Mouse (Mus musculus): Measurements from ENCODE around the gene Ocel1.

Ocel1 gene

DNA sequence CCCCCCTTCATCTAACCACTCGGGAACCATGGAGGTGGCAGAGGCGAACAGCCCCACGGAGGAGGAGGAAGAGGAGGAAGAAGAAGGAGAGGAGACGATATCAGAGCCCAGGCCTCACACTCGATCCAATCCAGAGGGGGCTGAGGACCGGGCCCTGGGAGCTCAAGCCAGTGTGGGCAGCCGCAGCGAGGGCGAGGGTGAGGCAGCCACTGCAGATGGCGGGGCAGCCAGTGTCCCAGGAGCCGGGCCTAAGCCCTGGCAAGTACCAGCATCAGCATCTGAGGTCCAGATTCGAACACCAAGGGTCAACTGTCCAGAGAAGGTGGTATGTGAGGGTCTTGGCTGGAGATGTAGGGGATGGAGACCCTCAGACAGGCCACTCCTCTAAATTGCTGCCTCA lies 26.6 kb downstream of the Ocel1 start:
- in situ Hi-C loops (cut with MboI; ENCODE audit: low pct_unique_long_range_greater_than_20kb in 1 of 2, low sequenced_read_pairs in 2 of 2, unreplicated experiment in 1 of 2), result no loop called here

- in situ Hi-C loops (cut with MboI; ENCODE audit: low pct_unique_long_range_greater_than_20kb in 1 of 2, low sequenced_read_pairs in 2 of 2, unreplicated experiment in 1 of 2), result no loop called here
Measured at GRCm38 (mm10) chr8:71400826-71401225, 29.7 kb downstream of the Ocel1 start.

DNA sequence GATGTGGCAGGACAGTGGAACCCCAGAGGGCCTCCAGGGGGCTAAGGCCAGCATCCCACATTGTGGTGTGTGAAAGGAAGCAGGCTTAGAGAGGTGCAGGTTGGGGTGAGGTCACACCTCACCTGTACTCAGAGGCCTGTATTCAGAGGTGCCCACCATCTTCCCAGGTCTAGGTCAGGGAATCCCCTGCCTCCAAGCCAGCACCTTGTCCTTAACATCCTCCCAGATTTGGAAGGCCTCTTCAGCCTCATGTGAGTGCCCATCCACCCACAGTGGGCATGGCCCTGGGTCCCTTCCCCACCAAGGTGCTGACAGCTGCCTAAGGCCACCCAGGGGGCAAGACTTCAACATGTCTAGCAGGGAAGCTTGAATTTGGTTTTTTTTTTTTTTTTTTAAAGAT lies 30.4 kb downstream of the Ocel1 start:
- in situ Hi-C loops (cut with MboI; ENCODE audit: low pct_unique_long_range_greater_than_20kb in 1 of 2, low sequenced_read_pairs in 2 of 2, unreplicated experiment in 1 of 2), result no loop called here

GRCm38 (mm10) chr8:71402446-71402964 lies 31.4 kb downstream of the Ocel1 start:
- in situ Hi-C loops (cut with MboI; ENCODE audit: low pct_unique_long_range_greater_than_20kb in 1 of 2, low sequenced_read_pairs in 2 of 2, unreplicated experiment in 1 of 2), result no loop called here

DNA sequence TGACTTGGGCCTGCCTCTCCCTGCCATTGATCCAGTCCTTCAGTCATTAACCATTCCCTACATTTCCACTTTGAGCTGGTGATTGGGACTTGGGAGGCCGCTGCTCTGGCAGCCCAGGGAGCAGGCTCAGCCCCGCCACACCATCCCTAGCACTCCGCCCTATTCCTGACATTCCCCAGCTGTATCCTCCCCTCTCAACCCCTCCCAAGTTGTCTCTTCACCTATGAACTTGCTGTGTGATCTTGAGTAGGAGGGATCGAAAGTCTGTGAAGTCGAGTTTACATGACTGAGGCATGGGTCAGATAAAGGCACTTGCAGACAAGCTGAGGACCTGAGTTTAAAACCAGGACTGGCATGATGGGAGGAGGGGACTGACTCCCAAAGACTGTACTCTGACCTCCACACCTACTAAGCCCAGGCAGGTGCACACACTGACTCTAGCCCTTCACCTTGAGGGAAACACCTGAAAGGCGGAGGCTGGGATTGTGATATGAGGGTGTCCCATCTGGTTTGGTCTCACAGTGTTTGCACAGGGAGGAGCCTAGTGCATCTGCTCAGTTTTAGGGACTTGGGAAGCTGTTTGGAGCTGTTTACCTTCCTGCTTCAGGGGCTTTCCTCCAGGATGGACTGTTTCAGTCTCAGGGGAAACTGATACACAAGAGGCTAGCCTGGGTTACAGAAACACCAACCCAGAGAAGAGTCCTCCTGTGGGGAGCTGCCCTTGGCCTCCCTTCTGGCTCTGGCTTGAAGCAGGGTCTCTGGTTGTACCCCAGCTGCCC lies 32.2 kb downstream of the Ocel1 start:
- in situ Hi-C loops (cut with MboI; ENCODE audit: low pct_unique_long_range_greater_than_20kb in 1 of 2, low sequenced_read_pairs in 2 of 2, unreplicated experiment in 1 of 2), result no loop called here

DNA sequence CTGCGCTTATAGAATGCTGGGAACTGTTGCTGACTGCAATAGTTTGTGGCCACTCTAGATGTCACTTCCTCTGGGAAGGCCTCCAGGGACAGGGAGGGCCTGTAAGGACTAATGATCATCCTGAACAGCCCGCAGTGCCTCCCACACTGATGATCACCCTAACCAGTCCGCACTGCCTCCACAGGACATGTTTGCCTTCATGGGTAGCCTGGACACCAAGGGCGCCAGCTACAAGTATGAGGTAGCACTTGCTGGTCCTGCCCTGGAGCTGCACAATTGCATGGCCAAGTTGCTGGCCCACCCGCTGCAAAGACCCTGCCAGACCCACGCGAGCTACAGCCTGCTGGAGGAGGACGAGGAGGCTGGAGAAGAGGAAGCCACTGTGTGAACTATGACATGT lies 32.9 kb downstream of the Ocel1 start:
- in situ Hi-C loops (cut with MboI; ENCODE audit: low pct_unique_long_range_greater_than_20kb in 1 of 2, low sequenced_read_pairs in 2 of 2, unreplicated experiment in 1 of 2), result no loop called here

GRCm38 (mm10) chr8:71404951-71405351 lies 33.9 kb downstream of the Ocel1 start:
- in situ Hi-C loops (cut with MboI; ENCODE audit: low pct_unique_long_range_greater_than_20kb in 1 of 2, low sequenced_read_pairs in 2 of 2, unreplicated experiment in 1 of 2), result no loop called here

DNA sequence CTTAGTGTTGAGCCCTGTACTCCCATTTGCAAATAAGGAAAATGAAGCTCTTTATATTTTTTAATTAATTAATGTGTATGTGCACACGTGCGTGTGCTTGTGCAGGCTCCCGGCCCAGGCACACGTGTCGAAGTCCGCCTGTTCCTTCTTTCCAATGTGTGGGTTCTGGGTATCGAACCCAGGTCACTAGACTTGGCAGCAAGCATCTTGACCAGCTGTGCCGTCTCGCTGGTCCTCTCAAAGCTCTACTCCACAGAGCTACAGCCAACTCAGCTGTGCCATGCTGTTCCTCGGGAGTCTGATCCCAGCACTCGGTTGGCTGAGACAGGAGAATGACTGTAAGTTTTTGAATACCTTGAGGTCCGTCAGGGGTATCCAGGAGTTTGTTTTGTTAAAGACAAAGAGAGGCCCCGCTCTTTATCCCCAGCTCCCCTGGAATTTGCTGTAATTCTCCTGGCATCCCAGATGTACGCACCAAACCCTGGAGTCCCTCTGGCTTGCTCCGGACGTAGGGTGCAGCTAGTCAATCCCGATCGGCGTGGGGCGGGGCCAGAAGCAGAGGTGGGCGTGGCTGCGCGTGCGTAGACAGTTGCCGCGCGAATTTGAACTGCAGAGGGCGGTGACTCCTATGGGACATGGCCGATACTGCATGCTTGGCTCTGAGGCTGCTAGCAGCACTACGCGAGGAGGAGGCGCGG lies 34.5 kb downstream of the Ocel1 start, which contains the start of gene Ankle1:
Gene Ankle1, plus strand, starts transcription at position 610 of the 698 bp plus-strand sequence.
- in situ Hi-C loops (cut with MboI; ENCODE audit: low pct_unique_long_range_greater_than_20kb in 1 of 2, low sequenced_read_pairs in 2 of 2, unreplicated experiment in 1 of 2), result no loop called here

- in situ Hi-C loops (cut with MboI; ENCODE audit: low pct_unique_long_range_greater_than_20kb in 1 of 2, low sequenced_read_pairs in 2 of 2, unreplicated experiment in 1 of 2), result no loop called here
Measured at GRCm38 (mm10) chr8:71406099-71407015, 35.3 kb downstream of the Ocel1 start.

DNA sequence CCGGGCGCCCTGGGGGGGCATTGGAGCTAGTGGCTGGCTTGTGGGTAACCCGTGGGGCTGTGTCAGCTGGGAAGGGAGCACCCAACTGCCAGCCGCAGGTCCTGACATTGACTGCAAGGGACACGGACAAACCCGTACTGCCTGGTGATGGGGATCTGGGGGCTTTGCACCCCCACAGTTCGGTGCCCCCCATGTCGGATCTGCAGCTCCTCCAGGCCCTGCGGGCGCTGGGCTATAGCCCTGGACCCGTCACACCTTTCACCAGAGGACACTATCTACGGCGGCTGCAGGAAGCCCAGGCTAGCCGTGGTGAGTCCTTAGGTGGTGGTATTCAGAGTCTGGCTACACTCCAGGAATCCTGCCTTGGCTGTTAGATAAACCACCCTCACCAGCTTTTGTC lies 36.3 kb downstream of the Ocel1 start:
- in situ Hi-C loops (cut with MboI; ENCODE audit: low pct_unique_long_range_greater_than_20kb in 1 of 2, low sequenced_read_pairs in 2 of 2, unreplicated experiment in 1 of 2), result no loop called here

GRCm38 (mm10) chr8:71408231-71408630 lies 37.1 kb downstream of the Ocel1 start:
- in situ Hi-C loops (cut with MboI; ENCODE audit: low pct_unique_long_range_greater_than_20kb in 1 of 2, low sequenced_read_pairs in 2 of 2, unreplicated experiment in 1 of 2), result no loop called here

DNA sequence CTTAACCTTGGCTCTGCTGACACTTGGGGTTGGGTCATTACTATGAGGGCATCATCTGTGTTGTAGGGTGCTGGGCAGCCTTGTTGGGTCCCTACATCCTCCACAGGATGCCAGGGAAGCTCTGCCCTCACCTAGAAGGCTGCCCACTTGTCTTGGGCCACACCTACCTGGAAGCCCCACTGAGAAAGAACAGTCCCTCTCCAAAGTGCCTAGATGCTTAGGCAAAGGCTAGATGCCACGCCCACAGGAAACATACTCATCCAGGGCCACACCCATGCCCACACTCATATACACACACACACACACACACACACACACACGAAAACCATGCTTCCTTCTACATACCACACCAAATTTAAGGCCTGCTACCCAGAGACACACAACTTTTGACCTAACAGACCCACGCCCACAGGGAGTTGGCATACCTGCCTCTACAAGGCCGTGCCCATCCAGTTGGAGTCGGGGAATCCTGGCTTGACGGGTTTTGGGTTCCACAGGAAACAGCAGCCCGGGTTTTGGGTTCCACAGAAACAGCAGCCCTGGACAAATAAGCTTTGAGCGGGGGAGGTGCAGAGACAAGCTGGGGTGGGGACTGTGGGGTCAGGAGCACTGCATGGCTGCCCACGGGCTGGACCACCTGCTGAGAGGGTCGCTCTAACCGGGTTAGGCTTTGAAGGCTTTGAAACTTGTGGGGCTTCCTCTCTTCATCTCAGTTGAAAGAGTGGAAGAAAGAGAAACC lies 40.6 kb downstream of the Ocel1 start:
- in situ Hi-C loops (cut with MboI; ENCODE audit: low pct_unique_long_range_greater_than_20kb in 1 of 2, low sequenced_read_pairs in 2 of 2, unreplicated experiment in 1 of 2), result no loop called here

DNA sequence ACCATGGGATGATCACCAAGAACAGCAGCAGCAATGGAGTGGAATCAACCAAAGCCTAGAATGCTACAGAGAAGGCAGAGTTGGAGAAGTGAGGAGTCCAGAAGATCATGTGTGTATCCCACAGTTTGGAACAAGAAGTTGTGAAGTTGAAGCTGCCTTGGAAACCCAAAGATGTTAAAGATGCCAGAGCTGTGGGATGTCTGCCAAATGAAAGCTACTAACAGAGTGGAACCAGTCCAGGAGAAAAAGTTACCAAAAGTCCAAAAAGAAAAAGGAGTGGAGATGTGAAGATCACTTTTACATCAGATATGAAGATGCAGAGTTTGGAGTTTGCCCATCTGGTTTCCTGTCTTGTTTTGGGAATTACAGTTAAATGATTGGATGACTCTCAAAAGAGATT lies 51.0 kb downstream of the Ocel1 start:
- in situ Hi-C loops (cut with MboI; ENCODE audit: low pct_unique_long_range_greater_than_20kb in 1 of 2, low sequenced_read_pairs in 2 of 2, unreplicated experiment in 1 of 2), result no loop called here
